Mouse (Mus musculus): ENCODE data around the gene Ccn1.
A peak's percentile ranks its signal among the peaks of the same experiment; 100 is the strongest.

The Ccn1 gene

DNA sequence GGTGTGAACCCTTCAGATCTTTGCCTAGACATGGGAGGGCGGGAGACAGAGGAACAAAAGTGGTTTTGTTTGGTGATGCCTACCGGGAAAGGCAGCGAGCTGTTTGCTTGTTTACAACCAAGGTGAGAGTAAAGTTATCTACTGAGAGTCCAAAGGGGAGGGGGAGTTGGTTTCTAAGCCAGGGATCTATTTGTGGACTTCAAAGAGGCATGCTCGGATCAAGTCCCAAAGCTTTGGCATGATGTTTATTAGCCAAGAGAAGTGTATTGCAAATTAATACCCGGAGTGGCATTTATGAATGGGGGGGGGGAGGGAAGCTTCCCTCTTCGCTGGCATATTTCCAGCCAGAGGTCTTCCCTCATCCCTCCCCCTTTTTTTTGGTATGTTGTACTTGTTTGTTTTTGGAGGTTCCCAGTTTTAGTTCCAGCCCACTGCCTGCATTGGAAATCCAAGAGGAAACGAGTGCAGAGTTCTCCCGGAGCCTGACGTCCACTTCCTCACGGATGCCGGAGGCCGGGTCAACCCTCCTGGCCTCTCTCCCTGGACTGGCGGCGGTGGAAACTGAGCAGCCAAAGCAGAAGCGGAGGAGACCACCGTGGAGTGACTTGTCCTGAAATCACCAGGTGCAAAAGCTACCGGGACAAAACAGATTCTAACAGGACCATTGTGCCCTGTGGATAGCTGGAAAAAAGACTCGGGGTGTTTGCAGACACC, 674 bp upstream of the Ccn1 start:
- no peak for DNase-seq (ENCODE audit: low spot score)

DNA sequence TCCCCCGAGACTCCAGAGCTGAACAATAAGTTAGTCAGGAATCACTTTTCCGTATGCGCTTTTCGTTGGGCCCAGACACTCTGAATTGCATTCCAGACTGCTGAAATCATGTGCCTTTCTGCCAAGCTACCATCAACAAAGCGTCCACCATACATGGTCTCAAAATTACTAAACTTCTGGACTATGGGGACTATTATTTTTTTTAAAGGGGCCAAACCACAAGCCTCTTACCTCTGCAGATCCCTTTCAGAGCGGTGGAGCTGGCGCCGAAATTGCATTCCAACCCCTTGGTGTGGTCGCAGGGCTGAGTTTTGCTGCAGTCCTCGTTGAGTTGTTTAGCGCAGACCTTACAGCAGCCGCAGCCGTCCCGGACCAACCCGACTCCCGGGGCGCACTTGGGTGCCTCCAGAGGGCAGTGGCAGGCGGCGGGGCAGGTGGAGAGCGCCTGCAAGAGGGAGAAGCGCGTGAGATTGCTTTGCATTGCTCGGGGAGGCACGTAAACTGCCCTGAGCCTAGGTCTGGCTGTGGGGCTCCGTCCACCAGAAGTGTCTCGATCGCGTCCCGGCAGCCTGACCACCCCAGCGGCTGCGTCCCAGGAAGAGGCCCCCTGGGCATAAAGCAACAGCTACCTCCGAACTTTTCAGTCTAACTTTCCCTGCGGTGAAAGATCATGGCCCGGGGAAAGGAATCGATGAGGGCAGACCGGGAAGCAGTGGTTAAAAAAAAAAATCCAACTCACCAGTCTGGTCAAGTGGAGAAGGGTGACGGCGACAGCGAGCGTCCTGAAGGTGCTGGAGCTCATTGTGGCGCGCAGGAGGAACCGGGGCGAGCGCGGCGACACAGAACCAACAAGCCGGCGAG, 560 bp downstream of the Ccn1 start:
- DNase-seq (ENCODE audit: low spot score), result peak; percentile 45

DNA sequence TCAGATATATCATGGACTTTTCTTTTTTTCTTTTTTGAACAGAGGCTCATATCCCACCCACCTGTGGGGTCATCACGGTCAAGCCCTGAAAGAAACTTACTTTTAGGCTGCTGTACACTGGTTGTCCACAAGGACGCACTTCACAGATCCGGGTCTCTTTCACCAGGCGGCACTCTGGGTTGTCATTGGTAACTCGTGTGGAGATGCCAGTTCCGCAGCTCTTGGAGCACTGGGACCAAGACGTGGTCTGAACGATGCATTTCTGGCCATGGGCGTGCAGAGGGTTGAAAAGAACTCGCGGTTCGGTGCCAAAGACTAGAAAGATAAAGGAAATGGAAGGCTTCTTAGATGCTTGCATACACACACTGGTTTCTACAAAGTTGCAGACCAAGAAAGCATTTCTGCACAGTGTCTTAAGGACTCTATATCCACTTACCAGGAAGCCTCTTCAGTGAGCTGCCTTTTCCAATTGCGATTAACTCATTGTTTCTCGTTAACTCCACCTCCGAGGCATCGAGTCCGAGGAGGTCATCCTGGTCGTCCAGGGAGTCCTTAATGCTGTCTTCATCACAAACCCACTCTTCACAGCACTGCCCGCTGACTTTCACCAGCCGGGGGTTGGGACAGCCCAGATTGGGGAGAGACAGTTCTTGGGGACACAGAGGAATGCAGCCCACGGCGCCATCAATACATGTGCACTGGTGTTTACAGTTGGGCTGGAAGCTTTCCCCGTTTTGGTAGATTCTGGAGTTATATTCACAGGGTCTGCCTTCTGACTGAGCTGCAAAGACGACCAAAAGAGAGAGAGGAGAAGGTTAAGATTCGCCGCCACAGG, 1.5 kb downstream of the Ccn1 start:
- DNase-seq (ENCODE audit: low spot score), result no peak

DNA sequence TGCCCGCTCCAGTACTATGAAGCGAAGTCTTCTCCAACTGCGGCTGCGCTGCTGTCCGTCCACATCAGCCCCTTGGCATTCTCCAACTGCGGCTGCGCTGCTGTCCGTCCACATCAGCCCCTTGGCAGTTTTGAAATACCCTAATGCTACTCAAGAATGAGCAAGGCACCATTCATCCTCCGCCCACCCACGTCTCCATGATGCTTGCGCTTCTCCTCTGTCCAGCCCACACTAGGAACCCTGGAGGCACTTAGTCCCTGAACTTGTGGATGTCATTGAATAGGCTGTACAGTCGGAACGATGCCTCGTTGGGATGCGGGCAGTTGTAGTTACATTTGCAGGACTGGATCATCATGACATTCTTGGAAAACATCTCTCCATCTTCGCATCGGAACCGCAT, 2.4 kb downstream of the Ccn1 start:
- no peak for DNase-seq (ENCODE audit: low spot score)

- DNase-seq (ENCODE audit: low spot score), result no peak
Measured at GRCm38 (mm10) chr3:145646666-145647065, 3.1 kb downstream of the Ccn1 start.

- no peak for DNase-seq (ENCODE audit: low spot score)
Measured at GRCm38 (mm10) chr3:145646009-145646408, 3.8 kb downstream of the Ccn1 start.

- DNase-seq (ENCODE audit: low spot score), result no peak
Measured at GRCm38 (mm10) chr3:145645463-145645862, 4.3 kb downstream of the Ccn1 start.

GRCm38 (mm10) chr3:145642861-145643260, 6.9 kb downstream of the Ccn1 start:
- no peak for DNase-seq (ENCODE audit: low spot score)

DNA sequence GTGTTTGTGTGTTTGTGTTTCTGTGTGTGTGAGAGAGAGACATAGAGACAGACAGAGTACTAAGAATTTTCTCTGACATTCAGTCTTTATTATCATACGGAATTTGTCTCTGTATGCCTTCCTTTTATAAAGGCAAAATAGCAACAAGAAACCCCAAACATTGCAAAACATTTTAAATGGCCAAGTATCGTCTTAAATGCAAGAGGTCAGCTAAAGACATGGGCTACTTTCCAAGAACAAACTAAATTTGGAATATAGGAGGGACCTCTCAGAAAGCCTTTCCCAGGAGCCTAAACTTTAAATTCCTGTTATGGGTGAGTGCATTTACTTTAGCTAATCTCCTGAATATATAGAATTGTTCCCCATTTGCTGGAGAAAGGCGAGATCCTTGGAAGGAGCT, 7.9 kb downstream of the Ccn1 start:
- no peak for DNase-seq (ENCODE audit: low spot score)

DNA sequence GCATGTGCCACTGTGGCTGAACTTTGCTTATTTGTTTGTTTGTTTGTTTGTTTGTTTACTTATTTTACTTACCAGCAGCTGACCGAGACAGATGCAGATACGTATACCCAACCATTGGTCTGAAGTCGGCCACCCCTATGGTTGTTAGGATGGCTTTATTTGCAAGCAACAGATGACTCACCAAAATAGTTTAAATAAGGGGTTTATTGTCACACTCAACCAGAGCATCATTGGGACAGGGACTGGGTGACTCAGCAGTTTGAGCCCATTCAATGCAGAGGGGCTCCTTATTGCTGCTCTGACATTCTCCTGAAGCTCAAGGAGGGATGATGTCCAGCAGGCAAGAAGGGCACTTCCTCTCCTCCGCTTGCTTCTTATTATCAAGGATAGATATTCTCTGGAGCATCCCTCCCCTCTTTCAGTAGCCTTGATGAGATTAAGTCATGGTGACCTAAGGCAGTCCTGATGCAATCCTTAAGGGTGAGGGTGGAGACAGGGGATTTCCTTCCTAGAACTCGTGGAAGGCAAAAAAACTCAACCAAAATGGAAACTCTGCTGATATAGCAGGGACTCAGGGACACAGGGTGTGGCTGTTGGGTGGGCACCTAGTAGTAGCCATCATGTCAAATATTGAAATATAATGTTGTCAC, 8.6 kb downstream of the Ccn1 start:
- no peak for DNase-seq (ENCODE audit: low spot score)

DNA sequence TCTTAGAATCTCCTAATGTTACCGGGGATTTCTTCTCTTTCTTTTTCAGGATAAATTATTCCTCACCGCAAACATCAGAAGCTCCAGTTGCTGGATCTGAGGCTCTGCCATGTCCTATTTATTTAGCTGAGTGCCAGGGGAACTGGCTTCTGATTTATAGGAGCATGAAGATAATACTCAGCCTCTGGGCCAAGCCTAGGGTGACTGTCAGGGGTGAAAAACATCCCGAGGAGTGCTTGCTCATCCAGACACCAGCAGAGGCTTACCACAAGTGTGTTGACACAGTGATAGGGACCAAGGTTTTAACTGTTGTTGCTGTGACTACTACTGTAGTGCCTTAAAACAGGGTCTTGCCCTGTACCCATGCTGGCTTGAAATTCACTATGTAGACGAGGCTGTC, 9.2 kb downstream of the Ccn1 start:
- DNase-seq (ENCODE audit: low spot score), result no peak

DNA sequence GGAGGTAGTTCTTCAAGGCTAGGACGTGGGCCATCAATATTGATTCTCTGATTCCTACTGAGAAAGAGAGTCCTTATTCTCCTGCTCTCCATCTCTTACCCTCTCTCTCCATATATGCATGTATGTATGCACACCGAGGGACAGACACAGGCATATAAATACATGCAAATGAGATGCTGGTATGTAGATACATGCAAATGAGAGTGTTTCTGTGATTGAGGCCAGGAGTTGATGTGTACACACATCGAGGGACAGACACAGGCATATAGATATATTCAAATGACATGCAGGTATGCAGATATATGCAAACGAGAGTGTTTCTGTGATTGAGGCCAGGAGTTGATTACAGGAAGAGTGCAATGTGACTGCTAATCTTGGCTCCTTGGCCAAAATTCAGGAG, 9.6 kb downstream of the Ccn1 start:
- no peak for DNase-seq (ENCODE audit: low spot score)

- DNase-seq (ENCODE audit: low spot score), result no peak
Measured at GRCm38 (mm10) chr3:145634002-145634710, 15.6 kb downstream of the Ccn1 start.

- no peak for DNase-seq (ENCODE audit: low spot score)
Measured at GRCm38 (mm10) chr3:145632888-145633287, 16.9 kb downstream of the Ccn1 start.

DNA sequence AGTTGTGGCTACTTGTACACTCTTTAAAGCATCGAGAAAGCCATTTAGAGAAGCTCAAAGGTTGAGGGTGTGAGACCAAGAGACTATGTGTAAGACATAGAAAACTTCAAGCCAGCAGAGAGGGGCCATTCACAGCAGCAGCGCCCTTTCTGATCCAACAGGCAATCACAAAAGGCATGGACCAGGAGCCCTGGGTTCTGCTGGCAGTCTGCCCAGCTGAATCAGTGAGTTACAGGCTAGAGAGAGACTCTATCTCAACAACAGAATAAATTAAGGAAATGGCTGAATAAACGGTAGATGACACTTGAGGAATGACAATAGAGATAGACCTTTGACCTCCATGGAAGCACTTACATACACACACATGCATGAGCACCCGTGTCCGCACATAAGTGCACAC, 21.1 kb downstream of the Ccn1 start:
- DNase-seq (ENCODE audit: low spot score), result no peak

GRCm38 (mm10) chr3:145627830-145628229, 22.0 kb downstream of the Ccn1 start:
- no peak for DNase-seq (ENCODE audit: low spot score)

- no peak for DNase-seq (ENCODE audit: low spot score)
Measured at GRCm38 (mm10) chr3:145626063-145626462, 23.7 kb downstream of the Ccn1 start.

DNA sequence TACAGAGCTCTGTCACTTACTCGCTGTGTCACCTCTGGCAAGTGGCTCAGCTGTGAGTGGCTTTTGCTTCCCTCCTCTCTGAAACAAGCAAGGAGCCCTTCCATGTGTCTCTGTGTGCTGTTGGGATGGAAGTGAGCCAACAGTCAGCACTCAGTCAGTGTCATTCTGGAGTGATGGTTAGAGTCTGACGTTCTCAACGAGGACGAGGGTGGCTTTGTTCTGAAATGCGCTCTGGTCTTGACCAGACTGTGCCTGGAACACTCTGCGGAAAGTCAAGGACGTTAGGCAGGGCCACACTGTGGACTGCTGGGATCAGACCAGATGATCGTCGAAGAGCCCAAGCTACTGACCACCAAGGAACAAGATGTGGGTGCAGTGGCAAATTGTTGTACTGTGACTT, 24.2 kb downstream of the Ccn1 start:
- DNase-seq (ENCODE audit: low spot score), result no peak

DNA sequence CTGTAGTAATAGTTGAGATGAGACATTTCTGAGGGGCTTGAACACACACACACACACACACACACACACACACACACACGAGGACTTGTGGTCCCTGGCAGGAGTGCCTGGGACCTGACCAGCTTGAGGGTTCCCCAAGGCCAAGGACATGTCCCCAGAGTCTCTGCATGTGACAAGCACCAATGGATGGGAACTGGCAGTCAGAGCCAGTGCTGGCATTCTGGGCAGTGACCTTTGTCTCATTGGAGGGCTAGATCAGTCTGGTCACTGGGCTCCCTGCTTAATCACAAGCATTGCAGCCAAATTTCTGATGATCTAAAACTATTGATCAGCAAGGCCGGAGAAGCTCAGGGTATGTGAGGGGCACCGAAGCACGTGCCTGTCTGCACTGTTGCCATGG, 25.0 kb downstream of the Ccn1 start:
- DNase-seq (ENCODE audit: low spot score), result no peak

GRCm38 (mm10) chr3:145623047-145623446, 26.7 kb downstream of the Ccn1 start:
- DNase-seq (ENCODE audit: low spot score), result no peak

DNA sequence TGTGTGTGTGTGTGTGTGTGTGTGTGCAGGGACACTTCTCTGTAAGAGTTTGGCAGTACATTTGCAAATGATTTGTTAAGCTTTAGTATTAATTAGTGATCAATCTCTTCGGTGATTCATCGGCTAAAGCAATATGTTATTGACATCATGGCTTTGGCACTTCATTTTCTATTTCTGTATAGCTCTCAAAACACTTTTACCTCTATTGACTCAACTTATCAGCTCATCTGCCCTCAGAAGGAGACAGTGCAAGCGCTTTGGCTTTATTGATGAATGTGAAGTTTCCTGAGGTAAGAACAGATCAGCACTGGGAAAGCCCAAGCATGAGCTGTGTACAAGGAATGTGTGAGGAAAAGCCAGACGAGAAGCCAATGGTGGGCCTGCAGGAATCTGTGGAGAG, 28.6 kb downstream of the Ccn1 start:
- DNase-seq (ENCODE audit: low spot score), result no peak

Data from testis, postnatal 14 days (tissue).